Mouse (Mus musculus) heart, postnatal 36 days (tissue): Measurements from ENCODE around the gene Ankrd53. TPM values are rescaled to one million over a fixed set of nuclear protein-coding genes. Genes with fewer than 3 reads are reported as not detected.

Source experiments
- total RNA-seq, 2 experiments: library from RNA; stranded (reverse); gene quantifications; 2 replicates each; pipeline ENCODE4 v1.2.3; 2021

The Ankrd53 gene
- total RNA-seq, 2 experiments from 2014 or later = not detected

Other genes starting within 250 kb of the Ankrd53 start
- gene Actg2, start 226.4 kb upstream of the Ankrd53 start, total RNA-seq = 1 to 10 TPM; 1.5 to 2.4 TPM
- 10 to 100 TPM; 11.9 to 13.8 TPM for gene Stambp, start 189.9 kb upstream of the Ankrd53 start, total RNA-seq
- gene Clec4f, start 106.5 kb upstream of the Ankrd53 start, total RNA-seq = not detected
- gene Cd207, start 84.8 kb upstream of the Ankrd53 start, total RNA-seq = under 1 TPM; 0.79 to 0.83 TPM
- not detected for gene Vax2, start 51.4 kb upstream of the Ankrd53 start, total RNA-seq
- gene Atp6v1b1, start 19.7 kb upstream of the Ankrd53 start, total RNA-seq = not detected
- gene Tex261, start 13.2 kb downstream of the Ankrd53 start, total RNA-seq = 10 to 100 TPM; 83.1 to 86.0 TPM
- 10 to 100 TPM; 19.7 to 20.6 TPM for gene Nagk, start 32.3 kb downstream of the Ankrd53 start, total RNA-seq
- gene Paip2b, start 69.1 kb downstream of the Ankrd53 start, total RNA-seq = 10 to 100 TPM; 42.7 to 44.8 TPM
- 10 to 100 TPM; 52.0 to 54.9 TPM for gene Zfp638, start 104.5 kb downstream of the Ankrd53 start, total RNA-seq
- 100 to 1,000 TPM; 108 to 112 TPM for gene Dysf, start 245.9 kb downstream of the Ankrd53 start, total RNA-seq